Mouse (Mus musculus): ENCODE results near the gene Ncan.

Ncan gene

GRCm38 (mm10) chr8:70120667-70121066, at the start of gene Ncan:
Gene Ncan (minus strand): TSS chr8:70120873.
- in situ Hi-C loops (cut with MboI, MseI): no loop called here

- in situ Hi-C loops (cut with MboI, MseI): no loop called here
Measured at GRCm38 (mm10) chr8:70170116-70170515, 49.4 kb upstream of the Ncan start.

- in situ Hi-C loops (cut with MboI, MseI): no loop called here
Measured at GRCm38 (mm10) chr8:70166504-70167110, 45.9 kb upstream of the Ncan start.

DNA sequence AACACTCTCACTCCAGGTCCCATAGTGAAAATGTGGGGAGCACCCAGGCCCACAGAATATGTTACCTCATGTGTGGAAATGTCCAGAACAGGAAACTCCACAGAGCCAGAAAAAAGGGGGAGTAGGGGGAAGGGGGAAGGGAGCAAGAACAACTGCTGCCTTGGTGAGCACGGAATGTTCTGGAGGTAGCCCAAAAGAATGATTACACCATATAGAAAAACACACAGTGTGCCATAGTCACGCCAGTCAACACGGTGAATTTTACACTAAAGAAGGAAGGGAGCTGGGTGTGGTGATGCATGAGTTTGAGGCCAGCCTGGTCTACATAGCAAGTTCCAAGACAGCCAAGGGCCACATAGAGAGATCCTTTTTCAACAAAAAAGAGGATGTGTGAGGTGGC, 42.6 kb upstream of the Ncan start:
- in situ Hi-C loops (cut with MboI, MseI): loop anchor here in 1 of 2 experiments (5.0 kb wide), 1 partner anchor 236 kb away; no protein-coding TSS in a partner anchor

GRCm38 (mm10) chr8:70160015-70160414, 39.3 kb upstream of the Ncan start:
- in situ Hi-C loops (cut with MboI, MseI): loop anchor here in 1 of 2 experiments (5.0 kb wide), 1 partner anchor 233 kb away; no protein-coding TSS in a partner anchor

DNA sequence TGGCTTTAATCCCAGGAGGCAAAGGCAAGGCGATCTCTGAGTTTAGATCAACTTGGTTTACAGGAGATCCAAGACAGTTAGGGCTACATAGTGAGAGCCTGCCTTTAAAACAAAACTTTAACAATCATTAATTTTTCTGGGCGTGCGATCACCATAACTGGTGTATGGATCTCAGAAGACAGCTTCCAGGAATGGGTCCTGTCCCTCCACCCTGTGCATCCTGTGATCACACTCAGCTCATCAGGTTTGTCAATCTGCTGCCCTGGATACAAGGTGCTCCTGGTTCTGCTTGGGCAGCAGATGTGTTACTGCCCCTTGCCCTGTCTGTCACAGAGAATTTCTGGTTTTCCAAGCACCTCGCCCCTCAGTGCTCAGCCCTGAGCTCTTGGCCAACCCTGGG, 38.5 kb upstream of the Ncan start:
- in situ Hi-C loops (cut with MboI, MseI): no loop called here

GRCm38 (mm10) chr8:70158069-70158853, 37.6 kb upstream of the Ncan start:
- in situ Hi-C loops (cut with MboI, MseI): no loop called here

DNA sequence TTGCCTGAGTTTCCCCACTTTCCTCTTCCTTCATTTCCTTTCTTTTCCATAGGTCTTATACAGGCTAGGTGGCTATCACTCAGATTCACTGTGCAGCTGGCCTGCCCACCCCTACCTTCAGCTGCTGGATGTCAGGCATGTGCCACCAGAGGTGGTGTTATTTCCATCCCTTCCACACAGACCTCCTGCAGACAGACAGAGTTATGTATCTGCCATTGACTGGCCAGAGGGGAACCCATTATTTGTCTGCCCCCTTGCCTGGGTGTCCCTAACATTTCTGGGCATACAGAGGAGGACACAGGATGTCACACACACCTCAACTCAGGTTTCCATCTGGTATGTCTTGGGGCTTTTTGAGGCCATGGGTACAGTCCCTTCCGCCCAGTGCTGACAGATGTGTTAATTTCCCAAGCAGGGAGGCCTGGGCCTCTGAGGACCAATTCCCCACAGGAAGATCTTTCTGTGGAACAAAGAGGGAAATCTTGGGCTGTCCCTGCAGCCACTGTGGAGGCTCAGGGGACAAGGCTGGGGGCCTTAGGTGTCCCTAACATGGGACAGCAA, 36.6 kb upstream of the Ncan start:
- in situ Hi-C loops (cut with MboI, MseI): no loop called here

GRCm38 (mm10) chr8:70152537-70153257, 32.0 kb upstream of the Ncan start:
- in situ Hi-C loops (cut with MboI, MseI): no loop called here

- in situ Hi-C loops (cut with MboI, MseI): no loop called here
Measured at GRCm38 (mm10) chr8:70150158-70150557, 29.5 kb upstream of the Ncan start.

GRCm38 (mm10) chr8:70147678-70148607, 27.3 kb upstream of the Ncan start:
- in situ Hi-C loops (cut with MboI, MseI): no loop called here

DNA sequence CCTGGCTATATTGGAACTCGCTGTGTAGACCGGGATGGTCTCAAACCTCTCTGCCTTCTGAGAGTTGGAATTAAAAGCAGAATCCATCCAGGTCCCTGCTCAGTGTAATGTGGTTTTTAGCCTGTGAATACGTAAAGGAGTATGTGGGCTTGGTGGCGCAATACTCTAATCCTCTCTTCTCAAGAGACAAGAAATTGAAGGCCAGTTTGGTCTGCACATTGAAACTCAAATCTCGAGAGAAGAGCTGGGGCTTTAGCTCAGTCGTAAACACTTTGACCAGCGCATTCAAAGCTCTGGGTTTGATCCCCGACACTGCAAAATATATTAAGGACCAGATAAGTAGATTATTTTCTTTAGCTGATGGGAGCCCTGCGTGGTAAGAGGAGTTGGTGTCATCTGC, 19.3 kb upstream of the Ncan start:
- in situ Hi-C loops (cut with MboI, MseI): no loop called here

DNA sequence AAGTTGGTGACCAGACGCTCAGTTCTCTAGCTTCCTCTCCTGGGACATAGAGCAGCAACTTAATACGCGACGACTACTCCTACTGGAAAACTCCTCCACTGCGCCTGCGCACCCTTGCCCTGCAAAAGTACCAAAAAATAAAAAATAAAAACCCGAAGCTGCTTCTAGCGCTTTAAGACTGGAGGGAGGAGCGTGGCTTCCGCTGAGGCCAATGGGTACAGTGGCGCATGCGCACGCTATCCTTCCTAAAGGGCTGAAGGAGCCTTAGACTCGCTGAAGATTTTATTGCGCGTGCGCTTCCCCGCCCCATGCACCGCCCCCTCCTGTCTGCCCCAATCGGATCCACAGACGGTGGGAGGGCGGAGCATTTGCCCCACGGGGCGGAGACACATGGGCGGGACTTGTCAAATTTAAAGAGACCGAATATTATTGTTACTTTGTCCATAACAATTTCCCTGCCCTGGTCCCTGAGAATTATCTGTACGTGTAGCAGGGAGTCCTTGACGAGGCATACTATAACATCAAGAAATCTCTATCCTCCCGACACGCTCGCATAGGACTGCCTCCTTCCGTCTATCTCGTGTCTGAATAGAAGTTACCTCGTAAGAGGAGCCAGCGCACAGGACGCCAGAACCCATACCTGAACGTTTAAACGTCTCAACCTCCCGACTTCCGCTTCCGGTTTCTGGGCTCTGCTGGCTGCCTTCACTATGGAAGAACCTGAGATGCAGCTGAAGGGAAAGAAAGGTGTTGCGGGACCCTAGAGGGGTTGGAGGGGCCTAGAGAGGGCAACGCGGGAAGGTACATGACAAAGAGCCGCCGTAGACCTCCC, 18.6 kb upstream of the Ncan start, which contains the start of the genes Rfxank, Borcs8 and Mef2b:
Gene Rfxank (minus strand): TSS at position 129 of the 832 bp plus-strand sequence.
Gene Borcs8 (plus strand): TSS at position 474 of the 832 bp plus-strand sequence.
Gene Mef2b (plus strand): TSS at position 686 of the 832 bp plus-strand sequence.
- in situ Hi-C loops (cut with MboI, MseI): no loop called here

DNA sequence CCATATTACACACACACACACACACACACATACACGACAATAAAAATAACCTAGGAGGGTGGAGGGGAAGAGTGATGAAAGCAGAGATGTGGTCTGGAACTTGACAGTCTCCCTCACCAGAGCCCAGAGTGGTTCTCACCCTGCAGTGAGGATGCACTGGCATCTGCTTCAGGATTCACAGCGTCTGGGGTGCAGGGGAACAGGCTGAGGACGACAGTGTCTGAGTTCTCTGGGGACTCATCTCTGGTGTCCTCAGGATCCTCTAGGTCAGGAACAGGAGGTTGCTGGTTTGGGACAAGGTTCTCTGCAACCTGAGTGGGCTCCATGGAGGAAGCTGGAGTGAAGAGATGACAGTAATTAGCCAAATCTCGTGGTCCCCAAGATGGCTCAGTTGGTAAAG, 17.2 kb upstream of the Ncan start:
- in situ Hi-C loops (cut with MboI, MseI): no loop called here

DNA sequence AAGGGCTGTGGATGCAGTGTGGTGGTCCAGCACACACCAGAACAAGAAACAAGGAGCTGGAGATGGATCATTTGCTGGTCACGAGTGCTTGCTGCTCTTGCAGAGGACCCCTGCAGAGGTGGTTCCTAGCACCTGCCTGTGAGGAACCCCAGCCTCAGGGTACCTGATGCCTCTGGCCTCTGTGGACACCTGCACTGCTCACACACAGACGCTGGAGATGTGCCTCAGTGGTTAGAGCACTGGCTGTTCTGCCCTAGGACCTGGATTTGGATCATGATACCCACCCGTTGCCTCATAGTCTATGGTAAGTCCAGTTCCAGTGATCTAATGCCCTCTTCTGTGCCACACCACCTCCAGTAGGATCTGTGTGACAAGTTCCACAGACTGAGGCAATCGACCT, 15.9 kb upstream of the Ncan start:
- in situ Hi-C loops (cut with MboI, MseI): no loop called here

- in situ Hi-C loops (cut with MboI, MseI): no loop called here
Measured at GRCm38 (mm10) chr8:70134931-70135330, 14.3 kb upstream of the Ncan start.

GRCm38 (mm10) chr8:70134086-70134485, 13.4 kb upstream of the Ncan start:
- in situ Hi-C loops (cut with MboI, MseI): no loop called here

- in situ Hi-C loops (cut with MboI, MseI): no loop called here
Measured at GRCm38 (mm10) chr8:70131166-70131883, 10.7 kb upstream of the Ncan start, which contains the start of gene Nr2c2ap. Gene Nr2c2ap (plus strand): TSS chr8:70131333.

DNA sequence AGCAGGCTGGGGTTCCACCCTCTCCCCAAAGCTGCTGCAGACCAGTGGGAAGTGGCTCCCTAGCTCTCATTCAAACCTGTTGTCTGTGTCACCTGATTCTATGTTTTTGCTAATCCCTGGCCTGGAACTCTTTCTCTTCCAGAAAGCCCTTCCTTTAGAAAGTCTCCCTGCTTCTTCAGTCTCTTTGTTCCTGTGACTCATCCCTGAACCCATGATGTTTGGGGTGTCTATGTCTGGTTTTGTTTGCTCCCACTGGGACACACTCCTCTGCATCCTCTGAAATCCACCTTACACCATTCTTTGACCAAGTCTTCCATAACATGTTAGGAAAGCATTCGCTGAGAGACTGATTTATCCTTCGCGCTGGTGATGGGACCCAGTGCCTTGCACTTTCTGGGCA, 9.4 kb upstream of the Ncan start:
- in situ Hi-C loops (cut with MboI, MseI): no loop called here
